Mouse (Mus musculus) MEL (cell line): Measurements from ENCODE around the gene Mprip. TPM values are rescaled to one million over a fixed set of nuclear protein-coding genes. Genes with fewer than 3 reads are reported as not detected.

ENCODE experiments used
- DNase-seq: peaks from one replicate; pipeline ENCODE4 v3.0.0; 2011; ENCODE audit warnings: low read depth, low spot score
- H3K27ac ChIP-seq: 2 replicates; pipeline ENCODE4 v1.5.1; 2012; ENCODE audit warnings: low read depth, mild to moderate bottlenecking, control low read depth, low read length, moderate library complexity; ENCODE audit not compliant: control insufficient read depth
- H3K27me3 ChIP-seq, 2 experiments: fragments of 150-350 bp in 1 of 2; sonication (generic) in 1 of 2; 2 replicates each; pipeline ENCODE4 v1.6.1; 2012; ENCODE audit warnings: low read length in 2 of 2, mild to moderate bottlenecking in 2 of 2, improper control_type of control experiment in 1 of 2, moderate library complexity in 1 of 2; ENCODE audit not compliant: insufficient read depth in 2 of 2, control insufficient read depth in 1 of 2
- H3K36me3 ChIP-seq, 2 experiments: 2 replicates each; pipeline ENCODE4 v1.6.1; 2012 to 2014; ENCODE audit warnings: low read length in 2 of 2, improper control_type of control experiment in 1 of 2, inconsistent platforms in 1 of 2, mild to moderate bottlenecking in 1 of 2; ENCODE audit not compliant: insufficient read depth in 2 of 2, control insufficient read depth in 1 of 2
- H3K4me1 ChIP-seq, 2 experiments: fragments of 150-350 bp in 1 of 2; sonication (generic) in 1 of 2; 2 replicates each; pipeline ENCODE4 v1.6.1; 2012; ENCODE audit warnings: low read length in 2 of 2, improper control_type of control experiment in 1 of 2, mild to moderate bottlenecking in 1 of 2; ENCODE audit not compliant: insufficient read depth in 2 of 2, control insufficient read depth in 1 of 2
- H3K4me3 ChIP-seq, 2 experiments: fragments of 150-350 bp in 1 of 2; sonication (generic) in 1 of 2; 2 replicates each; pipeline ENCODE4 v1.5.1; 2012; ENCODE audit warnings: low read depth in 2 of 2, low read length in 2 of 2, mild to moderate bottlenecking in 2 of 2, moderate library complexity in 2 of 2, control low read depth in 1 of 2, improper control_type of control experiment in 1 of 2; ENCODE audit not compliant: control insufficient read depth in 1 of 2, insufficient read depth in 1 of 2
- H3K79me2 ChIP-seq: 2 replicates; pipeline ENCODE4 v1.6.1; 2012; ENCODE audit warnings: mild to moderate bottlenecking, low read length, moderate library complexity; ENCODE audit not compliant: control insufficient read depth, poor library complexity, insufficient read depth
- H3K9ac ChIP-seq: 2 replicates; pipeline ENCODE4 v1.6.1; 2012; ENCODE audit warnings: low read depth, mild to moderate bottlenecking, control low read depth, low read length, moderate library complexity; ENCODE audit not compliant: control insufficient read depth, poor library complexity, severe bottlenecking
- H3K9me3 ChIP-seq: fragments of 150-350 bp; sonication (generic); replicated peaks from 2 replicates; pipeline ENCODE4 v1.6.1; 2012; ENCODE audit warnings: mild to moderate bottlenecking, low read length, improper control_type of control experiment, moderate library complexity; ENCODE audit not compliant: insufficient read depth
- CHD2 ChIP-seq: IDR thresholded peaks from 2 replicates; pipeline ENCODE4 v1.6.1; 2011; ENCODE audit warnings: low read length, improper control_type of control experiment
- CTCF ChIP-seq, 3 experiments: IDR thresholded peaks in 2 of 3; conservative IDR thresholded peaks in 1 of 3; 2 replicates each; pipeline ENCODE4 v1.5.1; 2011 to 2012; ENCODE audit warnings: low read length in 3 of 3, low read depth in 2 of 3, mild to moderate bottlenecking in 2 of 3, improper control_type of control experiment in 1 of 3, inconsistent platforms in 1 of 3, mixed read lengths in 1 of 3, moderate library complexity in 1 of 3; ENCODE audit not compliant: control insufficient read depth in 1 of 3, insufficient read depth in 1 of 3, poor library complexity in 1 of 3, severe bottlenecking in 1 of 3
- ELF1 ChIP-seq: IDR thresholded peaks from 2 replicates; pipeline ENCODE4 v1.6.1; 2014; ENCODE audit warnings: low read depth, mild to moderate bottlenecking, inconsistent platforms, low read length, improper control_type of control experiment, moderate library complexity
- EP300 ChIP-seq, 2 experiments: IDR thresholded peaks; 2 replicates each; pipeline ENCODE4 v1.6.1; 2011; ENCODE audit warnings: improper control_type of control experiment in 2 of 2, low read length in 2 of 2, low read depth in 1 of 2, mild to moderate bottlenecking in 1 of 2
- ETS1 ChIP-seq: IDR thresholded peaks from 2 replicates; pipeline ENCODE4 v1.6.1; 2012; ENCODE audit warnings: low read depth, mild to moderate bottlenecking, inconsistent platforms, low read length, improper control_type of control experiment, moderate library complexity
- GABPA ChIP-seq: IDR thresholded peaks from 2 replicates; pipeline ENCODE4 v1.6.1; 2012; ENCODE audit warnings: low read depth, mild to moderate bottlenecking, inconsistent platforms, low read length, improper control_type of control experiment, moderate library complexity
- KAT2A ChIP-seq: conservative IDR thresholded peaks from 2 replicates; pipeline ENCODE4 v1.6.1; 2012; ENCODE audit warnings: low read depth, low read length, improper control_type of control experiment, inconsistent platforms
- MAX ChIP-seq: IDR thresholded peaks from 2 replicates; pipeline ENCODE4 v1.6.1; 2011; ENCODE audit warnings: low read length, improper control_type of control experiment
- MAZ ChIP-seq: IDR thresholded peaks from 2 replicates; pipeline ENCODE4 v1.6.1; 2012; ENCODE audit warnings: low read depth, mild to moderate bottlenecking, inconsistent platforms, low read length, improper control_type of control experiment
- MXI1 ChIP-seq: IDR thresholded peaks from 2 replicates; pipeline ENCODE4 v1.6.1; 2011; ENCODE audit warnings: mild to moderate bottlenecking, low read depth, low read length, improper control_type of control experiment
- NRF1 ChIP-seq: IDR thresholded peaks from 2 replicates; pipeline ENCODE4 v1.6.1; 2014; ENCODE audit warnings: low read depth, mild to moderate bottlenecking, inconsistent platforms, low read length, improper control_type of control experiment, moderate library complexity; ENCODE audit not compliant: poor library complexity, insufficient read depth, severe bottlenecking
- POLR2A ChIP-seq, 2 experiments: IDR thresholded peaks; 2 replicates each; pipeline ENCODE4 v1.6.1; 2011 to 2012; ENCODE audit warnings: low read length in 2 of 2, mild to moderate bottlenecking in 2 of 2, control low read depth in 1 of 2, improper control_type of control experiment in 1 of 2, low read depth in 1 of 2, moderate library complexity in 1 of 2; ENCODE audit not compliant: control insufficient read depth in 1 of 2, insufficient read depth in 1 of 2, poor library complexity in 1 of 2
- POLR2AphosphoS2 ChIP-seq: IDR thresholded peaks from 2 replicates; pipeline ENCODE4 v1.6.1; 2011; ENCODE audit warnings: low read length, improper control_type of control experiment
- RAD21 ChIP-seq: IDR thresholded peaks from 2 replicates; pipeline ENCODE4 v1.6.1; 2011; ENCODE audit warnings: mild to moderate bottlenecking, low read depth, low read length, improper control_type of control experiment
- SMC3 ChIP-seq: IDR thresholded peaks from 2 replicates; pipeline ENCODE4 v1.6.1; 2011; ENCODE audit warnings: low read depth, low read length, improper control_type of control experiment
- TCF12 ChIP-seq: IDR thresholded peaks from 2 replicates; pipeline ENCODE4 v1.6.1; 2014; ENCODE audit warnings: low read depth, mild to moderate bottlenecking, inconsistent platforms, low read length, improper control_type of control experiment, moderate library complexity
- ZC3H11A ChIP-seq: IDR thresholded peaks from 2 replicates; pipeline ENCODE4 v1.6.1; 2012; ENCODE audit warnings: low read depth, mild to moderate bottlenecking, inconsistent platforms, low read length, improper control_type of control experiment
- polyA plus RNA-seq, 2 experiments: library from polyadenylated mRNA; stranded (reverse) in 1 of 2; unstranded in 1 of 2; fragments of >175 nt in 1 of 2; fragments of >200 nt in 1 of 2; gene quantifications; 2 replicates each; pipeline versions ENCODE4 v1.2.1 to v1.2.4; 2012; ENCODE audit warnings: low replicate concordance in 2 of 2, low read depth in 1 of 2; ENCODE audit not compliant: insufficient read length in 2 of 2, insufficient read depth in 1 of 2, missing spikeins in 1 of 2
- total RNA-seq: library from RNA; depleted of rRNA; stranded (reverse); fragments of 300-350 nt; gene quantifications from 2 replicates; pipeline ENCODE4 v1.2.3, GENCODE M21; 2012

Mprip gene
- total and polyA plus RNA-seq, 3 experiments = 103 to 174 (median 142) TPM

DNA sequence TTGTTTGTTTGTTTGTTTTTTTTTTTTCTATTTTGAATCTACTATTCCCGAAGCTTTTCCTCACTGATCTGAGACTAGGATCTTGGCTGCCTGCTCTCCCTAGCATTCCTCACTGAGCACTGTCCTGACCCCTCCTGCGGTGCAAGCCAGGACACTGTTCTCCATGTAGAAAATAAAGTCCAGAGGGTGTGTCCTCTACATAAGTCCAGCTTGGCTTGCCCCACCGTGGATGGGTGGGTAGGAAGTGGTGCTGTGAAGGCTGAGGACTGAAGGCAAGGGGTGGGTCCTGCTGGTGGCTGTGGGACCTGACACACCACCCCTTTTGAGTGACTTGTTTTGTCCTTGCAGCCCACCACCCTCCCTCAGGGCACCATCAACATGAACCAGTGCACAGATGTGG, 66.1 kb downstream of the Mprip start:
- Histone ChIP-seq H3K79me2 (no peaks in the 10 kb centered on the region), H3K4me3 (no peak overlapping the region), H3K27ac (no peak overlapping the region), H3K4me1 (no peaks in the 10 kb centered on the region; a peak in 2 of 4 replicates), H3K36me3 (peaks cover 0 to 1% of the 10 kb centered on the region in 2 experiments), H3K9me3 (no peaks in the 10 kb centered on the region), H3K9ac (no peak overlapping the region), H3K27me3 (no peaks in the 10 kb centered on the region)
- no peak for TF ChIP-seq EP300 (IDR thresholded peaks at IDR 0.05; ENCODE audit: low read depth in 1 of 2, low read length in 2 of 2)
- TF ChIP-seq CHD2 = no peak
- TF ChIP-seq MAX = no peak
- no peak for TF ChIP-seq MXI1
- TF ChIP-seq SMC3 = no peak
- TF ChIP-seq MAZ = no peak
- TF ChIP-seq RAD21 = no peak
- no peak for DNase-seq

DNA sequence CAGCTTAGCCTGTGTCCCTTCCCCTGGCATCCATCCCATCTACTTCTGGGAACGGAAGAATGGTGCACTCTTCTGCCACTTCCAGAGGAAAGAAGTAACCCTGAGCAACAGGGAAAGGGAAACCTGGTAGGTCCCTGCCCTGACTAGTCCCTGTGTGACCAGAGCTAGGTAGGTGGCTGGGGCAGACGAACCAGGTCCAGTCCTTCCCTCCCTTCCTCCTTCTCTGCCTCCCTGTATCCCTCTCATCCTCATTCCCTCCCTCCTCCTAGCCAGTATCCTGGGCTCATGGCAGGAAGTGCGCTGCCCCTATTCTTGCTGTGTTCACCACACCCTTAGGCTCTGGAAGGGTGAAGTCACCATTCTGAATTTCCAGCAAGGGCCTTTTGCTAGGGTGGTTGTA, 70.7 kb downstream of the Mprip start:
- no peak for DNase-seq
- H3K4me1 ChIP-seq = peaks cover 5 to 11% of the 10 kb centered on the region in 2 experiments
- H3K9ac ChIP-seq = no peak overlapping the region
- no peak overlapping the region for H3K27ac ChIP-seq
- H3K36me3 ChIP-seq = peaks cover 0 to 16% of the 10 kb centered on the region in 2 experiments
- H3K27me3 ChIP-seq = no peaks in the 10 kb centered on the region
- no peak overlapping the region for H3K4me3 ChIP-seq
- H3K9me3 ChIP-seq = no peaks in the 10 kb centered on the region
- no peaks in the 10 kb centered on the region for H3K79me2 ChIP-seq
- no peak for TF ChIP-seq ZC3H11A
- no peak for TF ChIP-seq POLR2AphosphoS2
- no peak for TF ChIP-seq CHD2
- TF ChIP-seq KAT2A = no peak
- TF ChIP-seq POLR2A (IDR thresholded peaks at IDR 0.05; ENCODE audit: control insufficient read depth in 1 of 2, insufficient read depth in 1 of 2, low read depth in 1 of 2, low read length in 2 of 2, poor library complexity in 1 of 2) = no peak
- TF ChIP-seq TCF12 = no peak
- TF ChIP-seq GABPA = no peak
- TF ChIP-seq NRF1 = no peak
- no peak for TF ChIP-seq MAX
- TF ChIP-seq ELF1 = no peak
- TF ChIP-seq RAD21 = no peak
- no peak for TF ChIP-seq ETS1
- no peak for TF ChIP-seq CTCF (IDR thresholded peaks at IDR 0.05 in 2 of 3, conservative IDR thresholded peaks at IDR 0.05 in 1 of 3; ENCODE audit: control insufficient read depth in 1 of 3, insufficient read depth in 1 of 3, low read depth in 2 of 3, low read length in 3 of 3, poor library complexity in 1 of 3, severe bottlenecking in 1 of 3)
- TF ChIP-seq, all 39 proteins: peak for 0
